Mouse (Mus musculus) spleen, postnatal 14 days (tissue): ENCODE data around the gene Eml1.

Source experiments
- DNase-seq, 2 experiments: peaks; one replicate each; pipeline ENCODE4 v3.0.0; 2021 to 2022; ENCODE audit warnings: low spot score in 2 of 2

The Eml1 gene

GRCm38 (mm10) chr12:108373611-108374010, 2.9 kb downstream of the Eml1 start:
- DNase-seq, result no peak

- no peak for DNase-seq
These were observed 3.9 kb downstream of the Eml1 start for GRCm38 (mm10) chr12:108374689-108375088.

DNA sequence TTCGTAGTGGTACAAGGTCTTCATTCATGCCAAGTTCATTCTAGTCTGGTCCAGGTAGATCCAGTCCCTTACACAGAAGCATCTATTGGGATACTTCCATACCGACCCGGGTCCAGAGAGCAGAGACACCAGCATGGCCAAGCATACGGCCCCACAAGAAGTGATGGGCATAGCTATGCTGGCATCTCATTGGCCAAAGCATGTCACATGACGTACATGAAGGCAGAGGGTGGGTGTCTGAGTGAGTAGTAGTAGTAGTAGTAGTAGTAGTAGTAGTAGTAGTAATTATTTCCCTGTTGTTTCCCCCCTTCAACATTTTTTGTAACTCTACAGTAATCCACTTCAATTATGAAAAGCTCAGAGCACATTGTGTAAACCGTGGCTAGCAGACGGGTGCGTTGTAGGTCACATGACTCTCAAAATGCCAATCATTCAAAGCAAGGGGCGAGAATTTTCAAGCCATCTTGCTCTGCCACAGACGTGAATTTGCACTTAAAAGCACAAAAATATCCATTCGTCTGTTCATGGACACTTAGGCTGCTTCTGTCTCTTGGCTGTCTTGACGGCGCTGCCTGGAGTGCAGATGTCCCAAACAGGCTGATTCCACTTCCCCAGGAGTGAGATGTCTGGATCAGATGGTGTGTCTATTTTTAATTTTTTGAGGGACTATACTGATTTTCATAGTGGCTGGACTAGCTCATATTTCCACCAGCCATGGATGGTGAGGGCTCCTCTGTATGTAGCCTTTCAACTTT, 7.8 kb downstream of the Eml1 start:
- no peak for DNase-seq

DNA sequence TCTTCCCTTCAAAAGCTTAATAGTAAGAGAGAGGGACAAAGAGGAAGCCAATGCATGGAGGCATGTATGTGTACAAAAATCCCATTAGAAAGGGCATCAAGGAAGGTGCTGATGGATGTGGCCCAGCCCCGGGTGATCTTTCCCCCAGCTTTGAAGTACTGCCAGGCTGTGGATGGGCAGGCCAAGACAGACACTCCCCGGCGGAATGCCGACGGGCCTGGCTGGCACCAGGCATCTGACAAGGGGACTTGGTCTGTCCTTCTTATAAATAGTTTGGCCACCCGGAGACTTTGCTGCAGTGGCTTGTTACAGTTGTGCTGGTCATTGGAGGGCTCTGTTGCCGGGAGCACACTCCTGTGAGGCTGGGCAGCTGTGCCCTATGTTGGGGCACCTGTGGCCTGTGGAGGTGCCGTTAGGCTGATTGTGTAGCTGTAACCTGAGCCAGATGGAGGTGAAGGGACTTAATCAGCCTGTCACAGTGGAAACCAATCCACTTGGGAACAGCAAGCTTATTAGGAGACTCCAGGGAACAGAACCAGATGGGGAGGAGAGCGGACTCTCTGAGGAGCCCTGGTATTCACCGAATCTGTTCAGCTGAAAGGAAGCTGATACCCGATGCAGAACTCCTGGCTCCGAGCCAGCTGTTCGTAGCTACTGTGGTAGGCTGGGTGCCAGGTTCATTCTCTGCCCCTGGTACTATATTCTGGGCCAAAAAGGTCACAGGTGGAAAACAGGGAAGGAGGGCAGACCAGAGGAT, 15.9 kb downstream of the Eml1 start:
- no peak for DNase-seq

- DNase-seq, result no peak
These were observed 19.0 kb downstream of the Eml1 start for GRCm38 (mm10) chr12:108389718-108390117.

GRCm38 (mm10) chr12:108392254-108393044, 21.7 kb downstream of the Eml1 start:
- DNase-seq, result no peak

GRCm38 (mm10) chr12:108393082-108393481, 22.3 kb downstream of the Eml1 start:
- no peak for DNase-seq

DNA sequence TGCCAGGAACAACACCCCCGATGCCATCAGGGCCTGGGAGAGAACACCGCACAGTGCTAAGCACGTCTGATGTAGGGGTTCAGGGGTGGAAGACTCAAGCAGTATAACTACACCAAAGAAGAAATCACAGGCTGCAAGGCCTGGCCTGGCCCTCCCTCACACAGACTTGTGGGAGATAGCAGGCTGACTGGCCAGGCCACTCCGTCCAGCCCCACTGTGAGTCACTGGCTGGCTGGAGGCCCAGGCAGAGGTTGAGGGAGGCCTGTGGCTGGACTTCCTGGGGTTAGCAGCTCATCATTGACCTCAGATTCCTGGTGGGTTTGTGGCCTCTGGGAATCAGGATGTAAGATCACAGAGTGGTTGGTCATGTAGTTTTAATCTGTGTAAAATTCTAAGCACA, 22.9 kb downstream of the Eml1 start:
- peak in 1 of 2 experiments; percentile 13 for DNase-seq

- no peak for DNase-seq
These were observed 24.0 kb downstream of the Eml1 start for GRCm38 (mm10) chr12:108394534-108395284.

GRCm38 (mm10) chr12:108395285-108395660, 24.5 kb downstream of the Eml1 start:
- no peak for DNase-seq

- DNase-seq, result no peak
These were observed 25.6 kb downstream of the Eml1 start for GRCm38 (mm10) chr12:108396081-108396947.

- no peak for DNase-seq
These were observed 27.9 kb downstream of the Eml1 start for GRCm38 (mm10) chr12:108398681-108399080.

- DNase-seq, result no peak
These were observed 28.4 kb downstream of the Eml1 start for GRCm38 (mm10) chr12:108399191-108399590.

DNA sequence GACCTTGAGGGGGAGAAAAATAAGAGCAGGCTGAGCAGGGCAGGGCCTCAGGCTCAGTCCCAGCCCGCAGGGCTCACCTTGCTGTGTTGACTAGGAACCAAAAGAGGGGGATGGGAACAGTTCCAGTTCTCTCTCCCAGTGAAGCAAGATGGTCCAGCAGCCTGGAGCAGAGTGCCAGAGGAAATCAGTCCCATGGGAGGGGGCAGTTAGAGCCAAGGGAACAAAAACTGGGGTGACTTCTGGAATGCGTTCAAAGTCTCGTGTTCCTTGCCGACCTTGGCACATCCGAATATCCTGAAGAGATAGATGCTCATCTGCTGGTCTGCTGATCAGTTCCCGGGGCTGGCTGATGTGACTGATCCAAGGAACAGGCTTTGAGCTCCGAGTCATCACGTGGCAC, 30.2 kb downstream of the Eml1 start:
- DNase-seq, result no peak

GRCm38 (mm10) chr12:108403957-108404356, 33.2 kb downstream of the Eml1 start:
- DNase-seq, result no peak

DNA sequence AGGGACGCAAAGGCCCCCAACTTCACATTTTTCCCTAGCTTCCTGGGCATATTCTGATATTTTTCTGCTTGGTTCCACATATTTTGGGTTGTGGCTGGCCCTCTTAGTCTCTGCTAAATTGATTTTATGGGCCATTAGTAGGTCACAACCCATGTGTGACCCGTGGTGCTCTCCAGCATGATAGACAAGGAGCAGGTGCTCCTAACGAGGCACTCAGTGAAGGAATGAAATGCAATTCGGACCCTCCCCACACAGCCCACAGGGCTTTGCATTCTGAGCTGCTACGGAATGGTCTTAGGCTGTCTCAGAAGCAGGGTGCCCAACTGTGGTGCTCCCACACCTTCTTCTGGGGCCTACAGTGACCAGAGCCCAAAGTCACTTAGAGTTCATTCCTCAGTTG, 38.3 kb downstream of the Eml1 start:
- no peak for DNase-seq

GRCm38 (mm10) chr12:108410416-108411208, 39.9 kb downstream of the Eml1 start:
- DNase-seq, result no peak

- DNase-seq, result no peak
These were observed 44.2 kb downstream of the Eml1 start for GRCm38 (mm10) chr12:108414932-108415331.

DNA sequence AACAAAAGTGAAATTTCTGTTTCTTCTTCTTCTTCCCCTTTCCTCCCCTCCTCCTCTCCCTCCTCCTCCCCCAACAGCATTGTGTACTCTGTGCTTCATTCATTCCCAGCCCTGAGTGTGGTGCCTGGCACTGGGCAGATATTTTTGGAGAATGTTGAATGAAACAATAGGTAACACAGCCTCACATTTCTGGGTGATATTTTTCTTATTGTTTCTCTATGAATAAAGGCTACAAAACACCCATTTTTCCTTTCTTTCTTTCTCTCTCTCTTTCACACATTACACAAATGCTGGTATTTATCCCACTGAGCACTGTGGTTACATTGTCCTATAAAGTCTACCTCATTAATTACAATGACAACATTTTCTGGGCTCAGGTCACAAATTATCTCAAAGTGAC, 48.8 kb downstream of the Eml1 start:
- DNase-seq, result no peak

GRCm38 (mm10) chr12:108421477-108421876, 50.7 kb downstream of the Eml1 start:
- DNase-seq, result no peak
